Mouse (Mus musculus) heart, embryonic 14.5 days (tissue): ENCODE measurements around the gene Furin. TPM values are rescaled to one million over a fixed set of nuclear protein-coding genes. Genes with fewer than 3 reads are reported as not detected.

Source experiments
- ATAC-seq: fragments of 200-750 bp; cut with Nextera tagmentation; 2 replicates; pipeline ENCODE4 v1.8.0; 2017; ENCODE audit warnings: low read depth, moderate TSS enrichment; ENCODE audit not compliant: insufficient number of reproducible peaks, insufficient read depth, low FRiP score
- H3K27ac ChIP-seq, 2 experiments: fragments of 200-500 bp in 1 of 2; fragments of 300-500 bp in 1 of 2; sonication (generic) in 1 of 2; replicated peaks in 1 of 2; 2 replicates each; pipeline ENCODE4 v1.5.1; 2012 to 2014; ENCODE audit warnings: low read depth in 2 of 2, low read length in 2 of 2, control low read depth in 1 of 2, mild to moderate bottlenecking in 1 of 2, mixed read lengths in 1 of 2; ENCODE audit not compliant: control insufficient read depth in 1 of 2, insufficient read depth in 1 of 2
- H3K27me3 ChIP-seq: fragments of 300-500 bp; sonication (generic); 2 replicates; pipeline ENCODE4 v1.6.1; 2014; ENCODE audit warnings: mild to moderate bottlenecking, low read length, control low read depth; ENCODE audit not compliant: control insufficient read depth, insufficient read depth
- H3K36me3 ChIP-seq: fragments of 300-500 bp; sonication (generic); 2 replicates; pipeline ENCODE4 v1.6.1; 2014; ENCODE audit warnings: mild to moderate bottlenecking, control low read depth, low read length, mixed read lengths; ENCODE audit not compliant: control insufficient read depth, insufficient read depth
- H3K4me1 ChIP-seq, 2 experiments: fragments of 200-500 bp in 1 of 2; fragments of 300-500 bp in 1 of 2; sonication (generic) in 1 of 2; 2 replicates each; pipeline ENCODE4 v1.6.1; 2012 to 2014; ENCODE audit warnings: low read length in 2 of 2, control low read depth in 1 of 2, mixed read lengths in 1 of 2; ENCODE audit not compliant: control insufficient read depth in 2 of 2, insufficient read depth in 2 of 2
- H3K4me2 ChIP-seq: fragments of 300-500 bp; sonication (generic); 2 replicates; pipeline ENCODE4 v1.6.1; 2014; ENCODE audit warnings: mild to moderate bottlenecking, low read length
- H3K4me3 ChIP-seq, 2 experiments: fragments of 200-500 bp in 1 of 2; fragments of 300-500 bp in 1 of 2; sonication (generic) in 1 of 2; 2 replicates each; pipeline ENCODE4 v1.5.1; 2012 to 2014; ENCODE audit warnings: low read length in 2 of 2, mild to moderate bottlenecking in 2 of 2, control low read depth in 1 of 2, low read depth in 1 of 2, moderate library complexity in 1 of 2; ENCODE audit not compliant: control insufficient read depth in 1 of 2, insufficient read depth in 1 of 2
- H3K9ac ChIP-seq: fragments of 300-500 bp; sonication (generic); 2 replicates; pipeline ENCODE4 v1.6.1; 2014; ENCODE audit warnings: mild to moderate bottlenecking, low read length
- H3K9me3 ChIP-seq: fragments of 300-500 bp; sonication (generic); 2 replicates; pipeline ENCODE4 v1.6.1; 2016; ENCODE audit warnings: low read length, control low read depth; ENCODE audit not compliant: control insufficient read depth
- WGBS: fragments of 180-500 bp; shearing (Covaris S2); extraction: QIAGEN DNeasy Blood & Tissue Kit; methylation state at CpG from one replicate; pipeline ENCODE4 v1.1.7; 2014; 5-methylcytosine and 5-hydroxymethylcytosine counted together
- polyA plus RNA-seq: library from polyadenylated mRNA; unstranded; fragments of >200 nt; fragmentation: Nextera tagmentation; extraction: Ambion mirVana; gene quantifications from 2 replicates; pipeline ENCODE4 v1.2.1, GENCODE M21; 2014

The Furin gene
- polyA plus RNA-seq, 1 experiment from 2014 or later: 25.2 TPM

DNA sequence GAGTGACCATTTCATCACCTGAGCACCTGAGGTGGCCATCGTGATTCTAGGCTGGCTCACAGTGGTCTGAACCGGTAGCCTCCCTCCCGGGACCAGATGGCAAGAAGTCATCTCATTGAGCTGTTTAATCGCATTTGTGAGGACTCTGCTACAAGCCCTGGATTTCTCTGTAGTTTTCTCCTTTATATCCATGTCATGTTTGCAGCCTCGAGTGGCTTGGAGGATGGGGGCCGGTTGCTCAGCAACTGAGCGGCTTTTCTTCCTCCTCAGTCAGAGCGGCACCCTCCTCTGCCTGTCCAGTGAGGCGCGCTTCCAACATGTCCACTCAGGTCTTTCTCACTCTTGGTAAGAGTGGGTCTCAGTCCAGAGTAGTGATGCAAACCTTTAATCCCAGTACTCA, 29.0 kb downstream of the Furin start:
- ATAC-seq: no peak
- Histone ChIP-seq H3K36me3 (peaks cover 19% of the 10 kb centered on the region; the same call in 1 of the 2 replicates), H3K9me3 (no peaks in the 10 kb centered on the region), H3K4me3 (no peak overlapping the region), H3K4me2 (no peak overlapping the region), H3K27me3 (no peaks in the 10 kb centered on the region), H3K9ac (no peak overlapping the region), H3K4me1 (peaks cover 0 to 3% of the 10 kb centered on the region in 2 experiments; a peak in 1 of 4 replicates), H3K27ac (no peak overlapping the region)
- WGBS: 81% methylated on average over 10 of the region's 10 CpGs

GRCm38 (mm10) chr7:80375376-80376039, 29.7 kb downstream of the Furin start:
- Histone ChIP-seq H3K27me3 (no peaks in the 10 kb centered on the region), H3K9me3 (no peaks in the 10 kb centered on the region), H3K36me3 (peaks cover 14% of the 10 kb centered on the region; the same call in 1 of the 2 replicates), H3K9ac (no peak overlapping the region), H3K27ac (no peak overlapping the region), H3K4me1 (peaks cover 0 to 3% of the 10 kb centered on the region in 2 experiments; a peak in 1 of 4 replicates), H3K4me3 (no peak overlapping the region), H3K4me2 (no peak overlapping the region)
- 42% methylated on average over 9 of the region's 9 CpGs for WGBS
- ATAC-seq: no peak

DNA sequence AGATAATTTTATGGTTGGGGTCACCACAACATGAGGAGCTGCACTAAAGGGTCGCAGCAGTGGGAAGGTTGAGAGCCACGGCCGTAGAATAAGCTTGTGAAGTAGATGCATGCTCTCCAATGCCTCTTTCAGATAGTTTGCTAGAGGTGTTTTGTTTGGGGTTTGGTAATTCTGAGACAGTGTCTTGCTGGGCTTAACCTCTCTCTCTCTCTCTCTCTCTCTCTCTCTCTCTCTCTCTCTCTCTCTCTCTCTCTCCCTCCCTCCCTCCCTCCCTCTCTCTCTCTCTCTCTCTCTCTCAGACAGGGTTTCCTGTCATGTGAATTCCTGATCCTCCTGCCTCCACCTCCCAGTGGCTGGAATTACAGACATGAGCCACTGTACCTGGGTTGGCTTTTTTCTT, 30.5 kb downstream of the Furin start:
- Histone ChIP-seq H3K4me1 (peaks cover 3 to 7% of the 10 kb centered on the region in 2 experiments; a peak in 3 of 4 replicates), H3K9me3 (no peaks in the 10 kb centered on the region), H3K4me3 (no peak overlapping the region), H3K27me3 (no peaks in the 10 kb centered on the region), H3K4me2 (no peak overlapping the region), H3K9ac (no peak overlapping the region), H3K27ac (no peak overlapping the region), H3K36me3 (peaks cover 12% of the 10 kb centered on the region; the same call in 1 of the 2 replicates)
- 85% methylated on average over 3 of the region's 3 CpGs for whole genome bisulfite sequencing
- ATAC-seq: no peak

- H3K4me2 ChIP-seq: no peak overlapping the region
- WGBS: 57% methylated on average over 3 of the region's 3 CpGs
- no peak for ATAC-seq
- H3K27me3 ChIP-seq: no peaks in the 10 kb centered on the region
- no peak overlapping the region for H3K9ac ChIP-seq
- H3K27ac ChIP-seq: no peak overlapping the region
- H3K9me3 ChIP-seq: no peaks in the 10 kb centered on the region
- H3K4me3 ChIP-seq: no peak overlapping the region
- peaks cover 9% of the 10 kb centered on the region; the same call in 1 of the 2 replicates for H3K36me3 ChIP-seq
- peaks cover 7 to 11% of the 10 kb centered on the region in 2 experiments for H3K4me1 ChIP-seq
Measured at GRCm38 (mm10) chr7:80374280-80374679, 31.0 kb downstream of the Furin start.

- peaks cover 7 to 15% of the 10 kb centered on the region in 2 experiments for H3K4me1 ChIP-seq
- peaks cover 6% of the 10 kb centered on the region; the same call in 1 of the 2 replicates for H3K36me3 ChIP-seq
- no peak overlapping the region for H3K4me2 ChIP-seq
- no peaks in the 10 kb centered on the region for H3K27me3 ChIP-seq
- H3K9ac ChIP-seq: no peak overlapping the region
- ATAC-seq: no peak
- 87% methylated on average over 12 of the region's 12 CpGs for WGBS
- no peak overlapping the region for H3K4me3 ChIP-seq
- H3K9me3 ChIP-seq: no peaks in the 10 kb centered on the region
- H3K27ac ChIP-seq: no peak overlapping the region
Measured at GRCm38 (mm10) chr7:80373850-80374249, 31.4 kb downstream of the Furin start.

- H3K4me1 ChIP-seq: peaks cover 9 to 19% of the 10 kb centered on the region in 2 experiments
- H3K9me3 ChIP-seq: no peaks in the 10 kb centered on the region
- no peak overlapping the region for H3K4me2 ChIP-seq
- 61% methylated on average over 4 of the region's 4 CpGs for WGBS
- H3K27ac ChIP-seq: no peak overlapping the region
- no peak overlapping the region for H3K9ac ChIP-seq
- H3K27me3 ChIP-seq: no peaks in the 10 kb centered on the region
- H3K4me3 ChIP-seq: no peak overlapping the region
- ATAC-seq: no peak
- peaks cover 5% of the 10 kb centered on the region for H3K36me3 ChIP-seq
Measured at GRCm38 (mm10) chr7:80373352-80373751, 31.9 kb downstream of the Furin start.

- peaks cover 11% of the 10 kb centered on the region for H3K36me3 ChIP-seq
- H3K27ac ChIP-seq: no peak overlapping the region
- no peaks in the 10 kb centered on the region for H3K27me3 ChIP-seq
- H3K4me1 ChIP-seq: peaks cover 11 to 20% of the 10 kb centered on the region in 2 experiments
- no peaks in the 10 kb centered on the region for H3K9me3 ChIP-seq
- H3K9ac ChIP-seq: no peak overlapping the region
- ATAC-seq: no peak
- 36% methylated on average over 2 of the region's 2 CpGs for WGBS
- H3K4me2 ChIP-seq: no peak overlapping the region
- H3K4me3 ChIP-seq: no peak overlapping the region
Measured at GRCm38 (mm10) chr7:80372667-80373066, 32.6 kb downstream of the Furin start.

GRCm38 (mm10) chr7:80372166-80372565, 33.1 kb downstream of the Furin start:
- no peaks in the 10 kb centered on the region for H3K9me3 ChIP-seq
- no peak overlapping the region for H3K9ac ChIP-seq
- H3K4me3 ChIP-seq: no peak overlapping the region
- H3K4me1 ChIP-seq: peaks cover 11 to 20% of the 10 kb centered on the region in 2 experiments
- no peaks in the 10 kb centered on the region for H3K27me3 ChIP-seq
- H3K36me3 ChIP-seq: peaks cover 16% of the 10 kb centered on the region
- no peak for ATAC-seq
- H3K27ac ChIP-seq: no peak overlapping the region
- 47% methylated on average over 3 of the region's 3 CpGs for WGBS
- H3K4me2 ChIP-seq: no peak overlapping the region
